Mouse (Mus musculus): Measurements from ENCODE around the gene Tomm40.

DNA sequence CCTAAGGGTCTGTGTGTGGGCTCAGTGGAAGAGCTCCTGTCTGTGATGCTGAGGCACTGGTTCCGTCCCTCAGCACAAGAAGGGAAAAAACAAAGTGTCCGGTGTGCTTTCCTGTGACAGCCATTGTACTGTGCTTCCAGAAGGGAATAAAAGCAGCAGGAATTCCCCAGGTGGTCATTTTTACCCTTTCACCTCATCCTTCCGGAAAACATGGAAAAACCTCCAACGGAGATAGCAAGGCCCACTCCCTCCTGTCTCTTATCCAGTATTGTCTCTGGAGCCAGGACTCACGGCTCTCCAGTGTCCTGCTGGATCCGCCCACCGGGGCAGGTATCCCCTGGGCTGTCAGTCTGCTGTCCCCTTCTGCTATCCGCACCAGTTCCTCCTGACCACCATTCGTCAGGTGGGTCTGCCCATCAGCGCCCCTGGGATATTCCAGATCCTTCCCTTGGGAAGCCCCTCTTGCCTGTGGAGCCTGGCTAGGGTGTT lies 19.0 kb upstream of the Tomm40 start:
- TF ChIP-seq CTCF (IDR thresholded peaks at IDR 0.05; ENCODE audit: low read depth) = no peak
- no peak for TF ChIP-seq EP300 (IDR thresholded peaks at IDR 0.05; ENCODE audit: low read depth)
